Mouse (Mus musculus) embryonic facial prominence, embryonic 12.5 days (tissue): ENCODE data around the gene Pigm. TPM values are rescaled to one million over a fixed set of nuclear protein-coding genes. Genes with fewer than 3 reads are reported as not detected.
A peak's percentile ranks its signal among the peaks of the same experiment; 100 is the strongest.

Experiments
- ATAC-seq: fragments of 200-750 bp; cut with Nextera tagmentation; 2 replicates; pipeline ENCODE4 v1.8.0; 2017; ENCODE audit not compliant: insufficient number of reproducible peaks, insufficient read depth, low FRiP score, low TSS enrichment
- H3K27ac ChIP-seq: fragments of 300-500 bp; sonication (generic); 2 replicates; pipeline ENCODE4 v1.5.1; 2016; ENCODE audit warnings: mild to moderate bottlenecking
- H3K27me3 ChIP-seq: fragments of 300-500 bp; sonication (generic); 2 replicates; pipeline ENCODE4 v1.6.1; 2016; ENCODE audit warnings: mild to moderate bottlenecking, moderate library complexity
- H3K36me3 ChIP-seq: fragments of 300-500 bp; sonication (generic); 2 replicates; pipeline ENCODE4 v1.6.1; 2016; ENCODE audit warnings: mild to moderate bottlenecking
- H3K4me1 ChIP-seq: fragments of 300-500 bp; sonication (generic); 2 replicates; pipeline ENCODE4 v1.6.1; 2016
- H3K4me2 ChIP-seq: fragments of 300-500 bp; sonication (generic); replicated peaks from 2 replicates; pipeline ENCODE4 v1.6.1; 2016; ENCODE audit warnings: mild to moderate bottlenecking, moderate library complexity
- H3K4me3 ChIP-seq: fragments of 300-500 bp; sonication (generic); 2 replicates; pipeline ENCODE4 v1.5.1; 2016; ENCODE audit warnings: mild to moderate bottlenecking
- H3K9ac ChIP-seq: fragments of 300-500 bp; sonication (generic); 2 replicates; pipeline ENCODE4 v1.6.1; 2016; ENCODE audit warnings: mild to moderate bottlenecking, moderate library complexity
- H3K9me3 ChIP-seq: fragments of 300-500 bp; sonication (generic); 2 replicates; pipeline ENCODE4 v1.6.1; 2016; ENCODE audit warnings: mild to moderate bottlenecking, moderate library complexity
- WGBS: fragments of 180-500 bp; shearing (Covaris S2); methylation state at CpG from one replicate; pipeline ENCODE4 v1.1.7; 2016; 5-methylcytosine and 5-hydroxymethylcytosine counted together
- polyA plus RNA-seq: library from polyadenylated mRNA; unstranded; fragments of >200 nt; fragmentation: Nextera tagmentation; extraction: Ambion mirVana; gene quantifications from 2 replicates; pipeline ENCODE4 v1.2.1, GENCODE M21; 2016

The Pigm gene
- polyA plus RNA-seq, 1 experiment from 2014 or later: 9.9 TPM

DNA sequence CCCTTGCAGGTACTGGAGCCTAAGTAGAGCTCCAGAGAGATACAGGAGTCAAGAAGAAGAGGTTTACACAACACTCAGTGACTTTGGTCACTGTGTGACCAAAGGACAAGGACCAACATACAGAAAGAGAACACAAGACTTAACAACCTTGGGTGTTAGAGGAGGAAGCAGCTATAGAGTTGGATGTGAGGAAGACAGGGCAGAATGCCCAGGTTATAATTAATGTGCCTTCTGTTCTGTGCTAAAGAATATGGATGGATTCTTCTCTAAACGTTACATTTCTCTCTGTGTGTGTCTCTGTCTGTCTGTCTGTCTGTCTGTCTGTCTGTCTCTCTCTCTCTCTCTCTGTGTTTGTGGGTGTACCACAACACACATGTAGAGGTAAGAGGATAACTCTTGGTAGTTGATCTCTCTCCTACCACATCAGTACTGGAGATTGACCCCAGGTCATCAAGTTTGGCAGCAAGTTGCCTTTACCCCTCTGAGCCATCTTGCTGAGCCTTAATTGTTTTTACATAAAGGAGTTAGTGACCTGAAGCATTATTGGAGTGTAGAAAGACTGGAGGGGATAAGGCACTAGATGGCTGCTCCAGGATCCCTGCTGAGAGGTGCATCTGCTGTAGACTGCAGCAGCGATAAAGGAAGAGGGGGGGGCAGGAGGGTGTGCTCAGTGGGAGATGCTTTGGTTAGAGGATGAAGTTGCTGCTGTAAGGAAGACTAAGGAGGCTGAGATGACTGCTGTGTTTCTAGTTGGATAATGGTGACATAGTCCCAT, 38.7 kb upstream of the Pigm start:
- no peak for ATAC-seq
- H3K9ac ChIP-seq: no peak overlapping the region
- no peaks in the 10 kb centered on the region for H3K36me3 ChIP-seq
- no peak overlapping the region for H3K27ac ChIP-seq
- H3K4me2 ChIP-seq: no peak overlapping the region
- WGBS: 32% methylated on average over 2 of the region's 2 CpGs
- H3K4me3 ChIP-seq: no peak overlapping the region
- no peaks in the 10 kb centered on the region for H3K9me3 ChIP-seq
- no peaks in the 10 kb centered on the region for H3K4me1 ChIP-seq
- peaks cover 47% of the 10 kb centered on the region for H3K27me3 ChIP-seq

DNA sequence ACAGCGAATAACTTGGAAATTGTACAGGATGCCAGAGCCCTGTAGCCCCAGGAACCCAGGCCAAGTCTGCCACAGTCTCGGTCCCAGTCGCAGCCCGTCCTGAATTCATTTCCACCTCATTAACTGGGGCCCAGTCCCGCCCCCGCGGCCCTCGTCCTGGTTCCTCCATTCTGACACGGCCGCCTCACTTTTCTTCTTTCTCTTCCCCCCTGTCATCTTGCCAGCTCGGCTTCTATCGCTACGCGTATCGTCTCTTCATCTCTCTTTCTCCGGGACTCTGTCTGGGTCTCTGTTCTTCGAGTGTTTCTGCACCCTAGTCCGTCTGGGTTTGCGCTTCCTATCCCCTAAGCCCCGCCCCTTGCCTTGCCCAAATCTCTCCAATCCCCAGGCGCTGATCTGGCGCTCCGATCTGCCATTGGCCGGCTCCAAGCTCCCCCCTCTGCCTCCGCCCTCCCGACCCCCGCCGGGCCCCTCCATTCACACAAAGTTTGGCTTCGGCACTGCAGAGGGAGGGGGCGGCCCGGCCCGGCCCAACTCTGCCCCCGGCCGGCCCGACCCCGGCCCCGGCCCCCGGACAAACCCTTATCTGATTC, 35.5 kb upstream of the Pigm start, which contains the start of gene Kcnj10:
Gene Kcnj10 (plus strand): TSS at position 482 of the 593 bp plus-strand sequence.
- WGBS: 3% methylated on average over 38 of the region's 38 CpGs
- Histone ChIP-seq H3K9ac (no peak within 1 kb of the TSS), H3K4me1 (no peaks in the 10 kb centered on the region), H3K27ac (no peak within 1 kb of the TSS), H3K27me3 (peaks cover 43% of the 10 kb centered on the region), H3K36me3 (no peaks in the 10 kb centered on the region), H3K4me3 (peak within 1 kb of the TSS; percentile 41), H3K9me3 (no peaks in the 10 kb centered on the region), H3K4me2 (peak within 1 kb of the TSS; percentile 65)
- ATAC-seq: peak; percentile 78

DNA sequence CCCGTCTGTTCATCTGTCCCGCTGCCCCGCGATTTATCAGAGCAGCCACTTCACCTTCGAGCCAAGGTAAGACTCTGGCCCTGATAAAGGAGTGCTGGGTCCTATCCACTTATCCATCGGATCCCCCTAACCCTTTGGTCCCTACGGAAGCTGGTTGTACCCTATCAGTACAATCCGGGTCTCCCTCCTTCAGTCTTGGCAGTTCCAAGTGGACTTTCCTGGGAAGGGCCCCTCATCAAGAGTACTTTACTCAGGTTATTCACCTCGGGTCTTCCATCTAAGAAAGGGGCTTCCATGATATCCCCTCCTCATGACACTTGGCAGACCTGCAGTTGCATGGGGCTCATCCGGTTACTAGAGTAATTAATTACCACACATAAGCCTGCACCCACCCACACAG, 35.0 kb upstream of the Pigm start:
- H3K27ac ChIP-seq: no peak overlapping the region
- H3K4me2 ChIP-seq: peak overlapping the region; percentile 65
- peaks cover 43% of the 10 kb centered on the region for H3K27me3 ChIP-seq
- H3K36me3 ChIP-seq: no peaks in the 10 kb centered on the region
- no peak for ATAC-seq
- H3K4me3 ChIP-seq: peak overlapping the region; percentile 41
- H3K9me3 ChIP-seq: no peaks in the 10 kb centered on the region
- 18% methylated on average over 10 of the region's 10 CpGs for WGBS
- no peak overlapping the region for H3K9ac ChIP-seq
- H3K4me1 ChIP-seq: no peaks in the 10 kb centered on the region

DNA sequence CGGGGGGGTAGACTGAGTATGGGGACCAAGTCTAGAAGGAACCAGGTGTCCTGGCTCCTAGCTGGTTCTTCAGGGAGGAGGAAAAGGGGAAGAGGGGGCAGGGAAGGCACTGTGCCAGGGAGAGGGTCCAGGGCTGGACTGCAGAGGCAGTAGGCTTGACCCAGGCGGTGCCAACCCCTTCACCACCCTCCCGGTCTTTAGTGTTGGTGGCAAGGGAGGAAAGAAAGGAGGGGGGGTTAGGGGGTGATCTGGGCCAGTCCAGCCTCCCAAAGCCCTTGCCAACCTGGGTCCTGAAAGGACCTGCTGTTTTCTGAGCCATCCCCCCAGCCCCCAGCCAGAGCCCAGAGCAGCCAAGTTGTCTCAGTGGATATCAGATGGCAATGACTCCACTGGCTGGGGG, 33.6 kb upstream of the Pigm start:
- no peaks in the 10 kb centered on the region for H3K36me3 ChIP-seq
- peaks cover 43% of the 10 kb centered on the region for H3K27me3 ChIP-seq
- 77% methylated on average over 3 of the region's 3 CpGs for WGBS
- H3K27ac ChIP-seq: no peak overlapping the region
- no peak overlapping the region for H3K4me2 ChIP-seq
- no peaks in the 10 kb centered on the region for H3K9me3 ChIP-seq
- H3K9ac ChIP-seq: no peak overlapping the region
- no peaks in the 10 kb centered on the region for H3K4me1 ChIP-seq
- no peak for ATAC-seq
- no peak overlapping the region for H3K4me3 ChIP-seq

DNA sequence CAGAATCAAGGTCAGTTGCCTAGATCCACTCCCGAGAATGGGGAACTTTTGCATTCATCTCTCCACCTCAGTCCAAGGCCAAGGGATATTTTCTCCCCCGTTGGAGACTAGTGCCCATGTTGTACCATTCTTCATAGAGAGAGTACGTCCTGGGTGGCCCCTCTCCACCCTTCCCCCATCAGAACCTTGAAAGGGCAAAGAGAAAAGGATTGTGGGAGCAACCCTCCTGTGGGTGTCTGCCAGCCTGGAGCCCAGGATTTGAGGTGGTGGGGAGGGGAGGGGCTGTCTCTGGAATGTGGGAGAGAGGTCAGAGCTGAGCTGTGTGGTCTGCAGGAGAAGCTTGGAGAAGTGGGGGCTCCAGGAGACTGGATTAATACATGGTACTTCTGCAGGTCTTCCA, 32.4 kb upstream of the Pigm start:
- peaks cover 42% of the 10 kb centered on the region for H3K27me3 ChIP-seq

DNA sequence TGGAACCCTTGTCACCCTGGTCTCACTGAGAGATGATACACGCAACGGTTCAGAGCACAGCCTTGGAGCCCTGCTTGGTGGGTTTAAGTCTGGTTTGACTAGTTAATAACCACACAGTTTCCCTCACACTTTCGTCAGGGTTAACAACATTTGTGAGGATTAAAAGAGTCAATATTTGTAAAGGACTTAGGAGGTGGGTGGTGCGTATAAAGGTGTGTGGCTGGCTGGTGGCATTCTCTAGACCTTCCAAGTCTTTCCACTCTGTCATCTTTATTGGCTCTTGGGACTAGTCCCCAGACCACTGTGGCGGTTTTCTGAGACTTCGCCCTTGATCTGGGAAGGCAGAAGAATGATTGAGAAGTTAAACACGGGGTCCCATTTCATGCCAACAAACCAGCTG, 31.5 kb upstream of the Pigm start:
- Histone ChIP-seq H3K27ac (no peak overlapping the region), H3K4me3 (no peak overlapping the region), H3K36me3 (no peaks in the 10 kb centered on the region), H3K9me3 (no peaks in the 10 kb centered on the region), H3K27me3 (peaks cover 43% of the 10 kb centered on the region), H3K4me1 (0 out of 2 replicates have a peak, but pooled peaks cover 2% of the 10 kb centered on the region), H3K9ac (no peak overlapping the region), H3K4me2 (no peak overlapping the region)
- WGBS: 80% methylated on average over 7 of the region's 7 CpGs
- ATAC-seq: no peak

More for the DNA sequence above, 32.4 kb upstream of the Pigm start:
- WGBS: 69% methylated on average over 3 of the region's 3 CpGs
- Histone ChIP-seq H3K4me1 (no peaks in the 10 kb centered on the region), H3K9ac (no peak overlapping the region), H3K36me3 (no peaks in the 10 kb centered on the region), H3K4me3 (no peak overlapping the region), H3K27ac (no peak overlapping the region), H3K4me2 (no peak overlapping the region), H3K9me3 (no peaks in the 10 kb centered on the region)
- ATAC-seq: no peak

DNA sequence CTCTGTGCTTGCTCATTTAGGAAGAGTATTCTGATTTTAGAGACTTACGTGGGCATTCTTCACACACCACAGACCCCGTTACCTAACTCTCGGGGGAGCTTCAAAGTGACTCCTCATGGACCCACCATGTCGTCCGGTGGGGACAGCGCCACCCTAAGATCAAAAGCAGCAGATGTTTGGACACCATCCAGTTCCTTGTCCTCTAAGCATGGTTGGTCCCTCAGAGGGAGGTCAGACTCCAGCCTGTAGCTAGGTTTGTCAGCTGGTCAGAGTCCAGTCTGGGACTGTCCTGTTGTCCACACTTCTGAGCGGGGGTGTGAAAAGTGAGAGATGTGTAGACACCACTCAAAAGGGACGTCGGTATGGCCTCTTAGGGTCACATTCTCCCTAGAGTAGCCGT, 29.6 kb upstream of the Pigm start:
- no peaks in the 10 kb centered on the region for H3K36me3 ChIP-seq
- 84% methylated on average over 10 of the region's 10 CpGs for WGBS
- no peak overlapping the region for H3K4me3 ChIP-seq
- H3K9ac ChIP-seq: no peak overlapping the region
- H3K4me2 ChIP-seq: no peak overlapping the region
- H3K4me1 ChIP-seq: 0 out of 2 replicates have a peak, but pooled peaks cover 11% of the 10 kb centered on the region
- H3K27me3 ChIP-seq: peaks cover 39% of the 10 kb centered on the region
- ATAC-seq: no peak
- no peak overlapping the region for H3K27ac ChIP-seq
- no peaks in the 10 kb centered on the region for H3K9me3 ChIP-seq

DNA sequence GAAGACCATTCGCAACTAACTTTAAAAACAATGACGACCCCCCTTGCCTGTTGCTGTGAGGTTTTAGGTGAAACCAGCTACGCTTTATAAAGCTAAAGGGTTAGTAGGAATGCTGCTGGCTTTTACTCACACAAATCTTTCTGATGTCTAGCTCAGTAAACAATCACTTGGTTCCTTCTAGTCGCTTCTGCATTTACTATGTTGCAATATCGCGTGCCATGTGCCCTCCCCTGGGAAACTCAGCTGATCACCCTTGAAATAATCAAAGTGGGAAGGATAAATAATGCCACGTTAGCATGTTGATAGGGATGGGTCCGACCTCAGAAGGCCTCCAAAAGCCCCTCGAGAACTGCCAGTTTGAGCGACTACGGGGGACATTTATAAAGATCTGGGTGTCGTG, 29.0 kb upstream of the Pigm start:
- 85% methylated on average over 12 of the region's 12 CpGs for WGBS
- Histone ChIP-seq H3K4me1 (0 out of 2 replicates have a peak, but pooled peaks cover 11% of the 10 kb centered on the region), H3K4me2 (no peak overlapping the region), H3K36me3 (no peaks in the 10 kb centered on the region), H3K27ac (no peak overlapping the region), H3K9me3 (no peaks in the 10 kb centered on the region), H3K27me3 (peaks cover 33% of the 10 kb centered on the region), H3K9ac (no peak overlapping the region), H3K4me3 (no peak overlapping the region)
- ATAC-seq: no peak

DNA sequence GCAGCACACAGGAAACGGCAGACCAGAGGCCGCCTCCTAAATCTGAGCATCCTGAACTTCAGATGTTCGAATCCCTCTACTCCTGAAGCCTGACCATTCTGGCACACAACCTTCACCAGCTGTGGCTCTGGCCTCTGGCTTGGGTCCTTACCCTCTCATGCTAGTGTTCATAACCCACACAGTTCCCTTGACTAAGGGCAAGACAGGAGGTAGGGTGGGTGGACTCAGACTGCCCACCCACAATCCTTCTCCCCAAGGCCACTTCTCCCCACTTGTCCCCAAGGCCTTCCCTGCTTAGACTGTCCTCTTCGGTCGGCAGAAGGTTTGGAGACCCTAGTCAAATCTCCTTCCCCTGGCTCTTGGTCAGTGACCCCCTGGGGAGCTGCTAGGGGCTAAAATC, 26.8 kb upstream of the Pigm start:
- ATAC-seq: no peak
- Histone ChIP-seq H3K27ac (no peak overlapping the region), H3K4me3 (no peak overlapping the region), H3K4me1 (0 out of 2 replicates have a peak, but pooled peaks cover 11% of the 10 kb centered on the region), H3K27me3 (peaks cover 33% of the 10 kb centered on the region), H3K9me3 (no peaks in the 10 kb centered on the region), H3K9ac (no peak overlapping the region), H3K36me3 (no peaks in the 10 kb centered on the region), H3K4me2 (no peak overlapping the region)
- 52% methylated on average over 5 of the region's 5 CpGs for WGBS

DNA sequence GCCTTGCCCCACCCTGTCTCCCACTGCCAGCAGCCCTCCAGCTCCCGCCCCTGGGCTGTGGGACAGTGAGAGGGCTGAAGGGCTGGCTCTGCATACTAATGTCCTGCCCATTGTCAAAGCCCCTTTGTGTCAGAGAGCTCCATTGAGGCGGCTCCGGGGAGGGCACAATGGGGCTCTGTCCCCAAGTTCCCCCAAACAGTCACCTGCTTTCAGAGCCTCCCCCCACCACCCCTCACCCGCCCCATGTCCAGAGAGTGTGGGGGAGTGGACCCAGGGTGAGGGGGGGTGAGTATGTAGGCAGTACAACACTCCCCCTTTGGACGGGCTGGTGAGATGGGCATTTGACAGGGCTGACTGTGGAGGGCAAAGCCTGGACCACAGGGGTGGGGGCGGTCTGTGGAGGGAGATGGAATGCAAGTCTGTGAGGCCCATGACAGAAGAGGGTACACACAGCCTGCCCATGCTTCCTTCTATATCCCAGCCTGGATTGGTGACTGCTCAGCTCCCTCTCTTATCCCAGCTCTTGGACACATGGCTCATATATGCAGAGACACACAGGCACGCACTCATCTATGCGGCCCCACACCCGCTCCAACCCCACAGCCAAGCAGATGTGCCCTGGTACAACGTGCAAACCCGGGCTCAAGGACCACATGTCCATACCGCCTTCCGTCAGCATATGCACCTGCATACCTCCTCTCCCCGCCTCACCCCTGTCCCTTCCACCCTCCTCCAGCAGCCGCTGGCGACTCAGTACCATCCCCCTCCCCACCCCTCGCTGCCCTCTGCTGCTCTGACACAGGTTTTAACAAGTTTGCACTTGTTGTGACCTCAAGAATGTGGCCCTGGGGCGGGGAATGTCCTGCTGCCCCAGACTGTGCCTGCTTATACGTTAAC, 26.2 kb upstream of the Pigm start:
- no peaks in the 10 kb centered on the region for H3K36me3 ChIP-seq
- no peak overlapping the region for H3K9ac ChIP-seq
- no peak overlapping the region for H3K4me3 ChIP-seq
- H3K9me3 ChIP-seq: no peaks in the 10 kb centered on the region
- 6% methylated on average over 19 of the region's 19 CpGs for WGBS
- H3K27ac ChIP-seq: no peak overlapping the region
- H3K27me3 ChIP-seq: peaks cover 33% of the 10 kb centered on the region
- 0 out of 2 replicates have a peak, but pooled peaks cover 11% of the 10 kb centered on the region for H3K4me1 ChIP-seq
- H3K4me2 ChIP-seq: 0 out of 2 replicates have a peak overlapping the region, but pooled peaks have one; percentile 6
- peak; percentile 78 for ATAC-seq

DNA sequence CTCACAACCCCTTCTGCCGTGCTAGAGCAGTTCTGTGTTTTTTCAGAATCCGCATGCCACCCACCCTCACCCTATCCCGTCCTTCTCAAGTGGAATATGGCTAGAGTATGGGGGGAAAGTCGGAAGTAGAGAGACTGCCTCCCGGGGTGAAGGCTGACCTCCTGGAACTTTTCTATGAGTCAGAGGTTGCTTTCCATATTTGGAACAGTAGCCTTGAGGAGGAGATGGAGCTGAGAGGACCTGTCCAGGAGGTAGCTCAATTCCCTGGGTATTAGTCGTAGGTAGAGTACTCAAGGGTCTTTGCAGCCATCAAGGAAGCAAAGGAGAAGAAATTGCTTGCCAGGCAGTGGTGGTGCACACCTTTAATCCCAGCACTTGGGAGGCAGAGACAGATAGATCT, 24.3 kb upstream of the Pigm start:
- ATAC-seq: no peak
- H3K4me1 ChIP-seq: 0 out of 2 replicates have a peak, but pooled peaks cover 11% of the 10 kb centered on the region

More for the DNA sequence above, 24.3 kb upstream of the Pigm start:
- no peak overlapping the region for H3K9ac ChIP-seq
- no peaks in the 10 kb centered on the region for H3K36me3 ChIP-seq
- no peak overlapping the region for H3K4me3 ChIP-seq
- H3K4me2 ChIP-seq: no peak overlapping the region
- H3K9me3 ChIP-seq: no peaks in the 10 kb centered on the region
- peaks cover 33% of the 10 kb centered on the region for H3K27me3 ChIP-seq
- H3K27ac ChIP-seq: no peak overlapping the region
- WGBS: 78% methylated on average over 6 of the region's 6 CpGs
